Mouse (Mus musculus) lung, postnatal 14 days (tissue): Measurements from ENCODE around the gene Vmn2r50.
"Not testable (repeated sequence)": the region's sequence is repeated elsewhere in the genome, so short reads cannot be mapped to it uniquely, and the experiment has no call there.

Experiments used
- DNase-seq: peaks from one replicate; pipeline ENCODE4 v3.0.0; 2021

Vmn2r50 gene

DNA sequence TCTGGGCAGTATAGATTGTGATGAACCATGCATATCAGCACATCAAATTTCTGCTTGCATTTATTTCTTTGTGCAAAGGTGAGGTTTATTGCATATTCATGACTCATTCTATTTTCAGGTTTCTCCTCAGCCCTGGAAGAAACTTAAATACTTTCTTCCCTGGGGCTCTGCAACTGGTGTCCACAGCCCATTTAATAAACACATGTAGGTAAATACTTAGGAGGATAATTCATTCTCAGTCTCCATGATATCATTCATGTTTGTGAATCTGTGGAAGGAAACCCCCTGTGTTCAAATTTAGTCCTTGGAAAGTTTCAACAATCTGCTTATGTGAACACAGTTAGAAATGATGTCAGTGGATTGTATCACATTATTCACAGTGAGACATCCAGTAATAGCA, at the start of gene Vmn2r50:
Vmn2r50 (minus strand) TSS at position 101 of the 400 bp plus-strand sequence.
- not testable (repeated sequence) for DNase-seq

DNA sequence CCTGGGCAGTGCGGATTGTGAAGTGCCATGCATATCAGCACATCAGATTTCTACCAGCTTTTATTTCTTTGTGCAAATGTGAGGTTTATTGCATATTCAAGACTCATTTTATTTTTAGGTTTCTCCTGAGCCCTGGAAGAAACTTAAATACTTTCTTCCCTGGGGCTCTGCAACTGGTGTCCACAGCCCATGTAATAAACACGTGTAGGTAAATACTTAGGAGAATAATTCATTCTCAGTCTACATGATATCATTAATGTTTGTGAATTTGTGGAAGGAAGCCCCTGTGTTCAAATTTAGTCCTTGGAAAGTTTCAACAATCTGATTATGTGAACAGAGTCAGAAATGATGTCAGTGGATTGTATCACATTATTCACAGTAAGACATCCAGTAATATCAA, 60.9 kb downstream of the Vmn2r50 start, which contains the start of gene Vmn2r49:
Vmn2r49 (minus strand) TSS at position 101 of the 400 bp plus-strand sequence.
- DNase-seq = not testable (repeated sequence)
